Mouse (Mus musculus) kidney, postnatal 10 days (tissue): ENCODE results near the gene Brsk2.
A peak's percentile ranks its signal among the peaks of the same experiment; 100 is the strongest.

Experiments used
- DNase-seq: peaks from one replicate; pipeline ENCODE4 v3.0.0; 2021; ENCODE audit warnings: mixed read lengths

The Brsk2 gene

GRCm38 (mm10) chr7:141956174-141956566, 6.6 kb downstream of the Brsk2 start:
- no peak for DNase-seq

- no peak for DNase-seq
Observed at GRCm38 (mm10) chr7:141957524-141958051, 8.0 kb downstream of the Brsk2 start.

- no peak for DNase-seq
Observed at GRCm38 (mm10) chr7:141958211-141958610, 8.7 kb downstream of the Brsk2 start.

- DNase-seq, result peak; percentile 69
Observed at GRCm38 (mm10) chr7:141959133-141959532, 9.6 kb downstream of the Brsk2 start.

- no peak for DNase-seq
Observed at GRCm38 (mm10) chr7:141960926-141961325, 11.4 kb downstream of the Brsk2 start.

GRCm38 (mm10) chr7:141961491-141961890, 11.9 kb downstream of the Brsk2 start:
- no peak for DNase-seq

- DNase-seq, result no peak
Observed at GRCm38 (mm10) chr7:141962521-141962920, 13.0 kb downstream of the Brsk2 start.

- DNase-seq, result no peak
Observed at GRCm38 (mm10) chr7:141966281-141966680, 16.7 kb downstream of the Brsk2 start.

- DNase-seq, result peak; percentile 74
Observed at GRCm38 (mm10) chr7:141972831-141973619, 23.5 kb downstream of the Brsk2 start.

- DNase-seq, result no peak
Observed at GRCm38 (mm10) chr7:141978003-141978402, 28.5 kb downstream of the Brsk2 start.

- no peak for DNase-seq
Observed at GRCm38 (mm10) chr7:141979247-141979646, 29.7 kb downstream of the Brsk2 start.

- DNase-seq, result no peak
Observed at GRCm38 (mm10) chr7:141981237-141981636, 31.7 kb downstream of the Brsk2 start.

- DNase-seq, result peak; percentile 52
Observed at GRCm38 (mm10) chr7:141988314-141988806, 38.8 kb downstream of the Brsk2 start.

GRCm38 (mm10) chr7:141991183-141991582, 41.6 kb downstream of the Brsk2 start:
- no peak for DNase-seq

- no peak for DNase-seq
Observed at GRCm38 (mm10) chr7:141994121-141994520, 44.6 kb downstream of the Brsk2 start.

- DNase-seq, result no peak
Observed at GRCm38 (mm10) chr7:142000661-142001060, 51.1 kb downstream of the Brsk2 start.

GRCm38 (mm10) chr7:142001597-142002340, 52.2 kb downstream of the Brsk2 start:
- DNase-seq, result no peak

- peak; percentile 69 for DNase-seq
Observed at GRCm38 (mm10) chr7:142016562-142016961, 67.0 kb downstream of the Brsk2 start.

GRCm38 (mm10) chr7:142019699-142020098, 70.1 kb downstream of the Brsk2 start:
- no peak for DNase-seq

- no peak for DNase-seq
Observed at GRCm38 (mm10) chr7:142020827-142021226, 71.3 kb downstream of the Brsk2 start.

GRCm38 (mm10) chr7:142025196-142025595, 75.6 kb downstream of the Brsk2 start:
- DNase-seq, result no peak

- DNase-seq, result peak; percentile 15
Observed at GRCm38 (mm10) chr7:142025926-142026325, 76.4 kb downstream of the Brsk2 start.

GRCm38 (mm10) chr7:142030073-142030472, 80.5 kb downstream of the Brsk2 start:
- no peak for DNase-seq

- peak; percentile 55 for DNase-seq
Observed at GRCm38 (mm10) chr7:142034198-142034597, 84.6 kb downstream of the Brsk2 start.
